Mouse (Mus musculus): ENCODE data around the gene Ccdc60. TPM values are rescaled to one million over a fixed set of nuclear protein-coding genes. Genes with fewer than 3 reads are reported as not detected.

Gene Ccdc60
- total and polyA plus RNA-seq, 3 experiments = not detected

GRCm38 (mm10) chr5:116312111-116312737, 23.4 kb upstream of the Ccdc60 start:
- Histone ChIP-seq H3K4me3 (ENCODE audit: control insufficient read depth in 1 of 2, insufficient read depth in 1 of 2, low read depth in 2 of 2, low read length in 2 of 2) (no peak overlapping the region), H3K9ac (ENCODE audit: control insufficient read depth, low read depth, low read length, poor library complexity, severe bottlenecking) (no peak overlapping the region), H3K79me2 (ENCODE audit: control insufficient read depth, insufficient read depth, low read length, poor library complexity) (no peaks in the 10 kb centered on the region), H3K36me3 (ENCODE audit: control insufficient read depth in 1 of 2, insufficient read depth in 2 of 2, low read length in 2 of 2) (no peaks in the 10 kb centered on the region), H3K4me1 (ENCODE audit: control insufficient read depth in 1 of 2, insufficient read depth in 2 of 2, low read length in 2 of 2) (no peaks in the 10 kb centered on the region), H3K27ac (ENCODE audit: control insufficient read depth, low read depth, low read length) (no peak overlapping the region), H3K27me3 (ENCODE audit: control insufficient read depth in 1 of 2, insufficient read depth in 2 of 2, low read length in 2 of 2) (no peaks in the 10 kb centered on the region), H3K9me3 (replicated peaks; ENCODE audit: insufficient read depth, low read length) (no peaks in the 10 kb centered on the region)
- no peak for TF ChIP-seq JUND (IDR thresholded peaks at IDR 0.05; ENCODE audit: low read depth, low read length)
- no peak for TF ChIP-seq GATA1 (IDR thresholded peaks at IDR 0.05; ENCODE audit: low read depth, low read length)
- TF ChIP-seq HCFC1 (IDR thresholded peaks at IDR 0.05; ENCODE audit: low read depth, low read length) = no peak
- no peak for TF ChIP-seq E2F4 (IDR thresholded peaks at IDR 0.05; ENCODE audit: borderline replicate concordance, low read depth, low read length)
- no peak for TF ChIP-seq MAX (IDR thresholded peaks at IDR 0.05; ENCODE audit: low read length)
- TF ChIP-seq ZC3H11A (IDR thresholded peaks at IDR 0.05; ENCODE audit: low read depth, low read length) = no peak
- no peak for TF ChIP-seq ETS1 (IDR thresholded peaks at IDR 0.05; ENCODE audit: low read depth, low read length)
- TF ChIP-seq MAFK (IDR thresholded peaks at IDR 0.05; ENCODE audit: borderline replicate concordance, low read depth, low read length) = no peak
- TF ChIP-seq POLR2AphosphoS5 (IDR thresholded peaks at IDR 0.05; ENCODE audit: borderline replicate concordance, low read depth, low read length) = no peak
- DNase-seq (ENCODE audit: low read depth, low spot score) = no peak

- H3K27me3 ChIP-seq (ENCODE audit: control insufficient read depth in 1 of 2, insufficient read depth in 2 of 2, low read length in 2 of 2) = no peaks in the 10 kb centered on the region
- DNase-seq (ENCODE audit: low read depth, low spot score) = no peak
- TF ChIP-seq MAX (IDR thresholded peaks at IDR 0.05; ENCODE audit: low read length) (no peak), ZNF384 (IDR thresholded peaks at IDR 0.05; ENCODE audit: low read depth, low read length) (no peak), JUND (IDR thresholded peaks at IDR 0.05; ENCODE audit: low read depth, low read length) (no peak), ETS1 (IDR thresholded peaks at IDR 0.05; ENCODE audit: low read depth, low read length) (no peak), GABPA (IDR thresholded peaks at IDR 0.05; ENCODE audit: low read depth, low read length) (no peak), HCFC1 (IDR thresholded peaks at IDR 0.05; ENCODE audit: low read depth, low read length) (no peak), BHLHE40 (IDR thresholded peaks at IDR 0.05; ENCODE audit: borderline replicate concordance, low read depth, low read length) (no peak), ZMIZ1 (IDR thresholded peaks at IDR 0.05; ENCODE audit: low read depth, low read length) (no peak)
- no peaks in the 10 kb centered on the region for H3K4me1 ChIP-seq (ENCODE audit: control insufficient read depth in 1 of 2, insufficient read depth in 2 of 2, low read length in 2 of 2)
- no peaks in the 10 kb centered on the region for H3K79me2 ChIP-seq (ENCODE audit: control insufficient read depth, insufficient read depth, low read length, poor library complexity)
- no peak overlapping the region for H3K4me3 ChIP-seq (ENCODE audit: control insufficient read depth in 1 of 2, insufficient read depth in 1 of 2, low read depth in 2 of 2, low read length in 2 of 2)
- H3K9me3 ChIP-seq (replicated peaks; ENCODE audit: insufficient read depth, low read length) = no peaks in the 10 kb centered on the region
- no peaks in the 10 kb centered on the region for H3K36me3 ChIP-seq (ENCODE audit: control insufficient read depth in 1 of 2, insufficient read depth in 2 of 2, low read length in 2 of 2)
- no peak overlapping the region for H3K27ac ChIP-seq (ENCODE audit: control insufficient read depth, low read depth, low read length)
- H3K9ac ChIP-seq (ENCODE audit: control insufficient read depth, low read depth, low read length, poor library complexity, severe bottlenecking) = no peak overlapping the region
Measured at GRCm38 (mm10) chr5:116311636-116312035, 22.9 kb upstream of the Ccdc60 start.

GRCm38 (mm10) chr5:116309383-116309801, 20.6 kb upstream of the Ccdc60 start:
- no peak overlapping the region for H3K4me3 ChIP-seq (ENCODE audit: control insufficient read depth in 1 of 2, insufficient read depth in 1 of 2, low read depth in 2 of 2, low read length in 2 of 2)
- no peaks in the 10 kb centered on the region for H3K4me1 ChIP-seq (ENCODE audit: control insufficient read depth in 1 of 2, insufficient read depth in 2 of 2, low read length in 2 of 2)
- no peak overlapping the region for H3K27ac ChIP-seq (ENCODE audit: control insufficient read depth, low read depth, low read length)
- no peak overlapping the region for H3K9ac ChIP-seq (ENCODE audit: control insufficient read depth, low read depth, low read length, poor library complexity, severe bottlenecking)
- TF ChIP-seq POLR2A (IDR thresholded peaks at IDR 0.05; ENCODE audit: control insufficient read depth in 1 of 2, insufficient read depth in 1 of 2, low read depth in 1 of 2, low read length in 2 of 2, poor library complexity in 1 of 2) (no peak), KAT2A (conservative IDR thresholded peaks at IDR 0.05; ENCODE audit: low read depth, low read length) (no peak), NRF1 (IDR thresholded peaks at IDR 0.05; ENCODE audit: insufficient read depth, low read depth, low read length, poor library complexity, severe bottlenecking) (no peak), MEF2A (IDR thresholded peaks at IDR 0.05; ENCODE audit: extremely low read depth, insufficient replicate concordance, low read depth, low read length, poor library complexity, severe bottlenecking) (no peak), HCFC1 (IDR thresholded peaks at IDR 0.05; ENCODE audit: low read depth, low read length) (no peak), JUND (IDR thresholded peaks at IDR 0.05; ENCODE audit: low read depth, low read length) (no peak), ZNF384 (IDR thresholded peaks at IDR 0.05; ENCODE audit: low read depth, low read length) (no peak), RCOR1 (IDR thresholded peaks at IDR 0.05; ENCODE audit: low read depth, low read length) (no peak)
- no peaks in the 10 kb centered on the region for H3K9me3 ChIP-seq (replicated peaks; ENCODE audit: insufficient read depth, low read length)
- no peak for DNase-seq (ENCODE audit: low read depth, low spot score)
- no peaks in the 10 kb centered on the region for H3K36me3 ChIP-seq (ENCODE audit: control insufficient read depth in 1 of 2, insufficient read depth in 2 of 2, low read length in 2 of 2)
- no peaks in the 10 kb centered on the region for H3K27me3 ChIP-seq (ENCODE audit: control insufficient read depth in 1 of 2, insufficient read depth in 2 of 2, low read length in 2 of 2)
- H3K79me2 ChIP-seq (ENCODE audit: control insufficient read depth, insufficient read depth, low read length, poor library complexity) = no peaks in the 10 kb centered on the region

Measured in MEL (cell line).